Mouse (Mus musculus) neural tube, embryonic 14.5 days (tissue): ENCODE data around the gene Olfr791. TPM values are rescaled to one million over a fixed set of nuclear protein-coding genes. Genes with fewer than 3 reads are reported as not detected.

ENCODE experiments used
- ATAC-seq: fragments of 200-750 bp; cut with Nextera tagmentation; 2 replicates; pipeline ENCODE4 v1.8.0; 2017; ENCODE audit warnings: low read depth, mild to moderate bottlenecking, moderate TSS enrichment, moderate library complexity
- H3K27ac ChIP-seq: fragments of 300-500 bp; sonication (generic); 2 replicates; pipeline ENCODE4 v1.5.1; 2014; ENCODE audit warnings: low read depth, mild to moderate bottlenecking, control low read depth, low read length, moderate library complexity, mixed read lengths
- H3K27me3 ChIP-seq: fragments of 300-500 bp; sonication (generic); 2 replicates; pipeline ENCODE4 v1.6.1; 2014; ENCODE audit warnings: low read length; ENCODE audit not compliant: control insufficient read depth, insufficient read depth
- H3K36me3 ChIP-seq: fragments of 300-500 bp; sonication (generic); 2 replicates; pipeline ENCODE4 v1.6.1; 2014; ENCODE audit warnings: low read length, mixed read lengths; ENCODE audit not compliant: control insufficient read depth, insufficient read depth
- H3K4me1 ChIP-seq: fragments of 300-500 bp; sonication (generic); 2 replicates; pipeline ENCODE4 v1.6.1; 2014; ENCODE audit warnings: low read length; ENCODE audit not compliant: control insufficient read depth, insufficient read depth
- H3K4me2 ChIP-seq: fragments of 300-500 bp; sonication (generic); 2 replicates; pipeline ENCODE4 v1.6.1; 2014; ENCODE audit warnings: mild to moderate bottlenecking, low read depth, low read length, control low read depth
- H3K4me3 ChIP-seq: fragments of 300-500 bp; sonication (generic); 2 replicates; pipeline ENCODE4 v1.5.1; 2014; ENCODE audit warnings: low read depth, low read length, control low read depth, mixed read lengths
- H3K9ac ChIP-seq: fragments of 300-500 bp; sonication (generic); replicated peaks from 2 replicates; pipeline ENCODE4 v1.6.1; 2014; ENCODE audit warnings: low read depth, mild to moderate bottlenecking, control low read depth, low read length, mixed read lengths
- H3K9me3 ChIP-seq: fragments of 300-500 bp; sonication (generic); 2 replicates; pipeline ENCODE4 v1.6.1; 2016; ENCODE audit warnings: low read length; ENCODE audit not compliant: control insufficient read depth
- WGBS: fragments of 180-500 bp; shearing (Covaris S2); extraction: QIAGEN DNeasy Blood & Tissue Kit; methylation state at CpG from one replicate; pipeline ENCODE4 v1.1.7; 2014; 5-methylcytosine and 5-hydroxymethylcytosine counted together
- polyA plus RNA-seq: library from polyadenylated mRNA; unstranded; fragments of >200 nt; fragmentation: Nextera tagmentation; extraction: Ambion mirVana; gene quantifications from 2 replicates; pipeline ENCODE4 v1.2.1, GENCODE M21; 2014

Gene Olfr791
- polyA plus RNA-seq, 1 experiment from 2014 or later = not detected

DNA sequence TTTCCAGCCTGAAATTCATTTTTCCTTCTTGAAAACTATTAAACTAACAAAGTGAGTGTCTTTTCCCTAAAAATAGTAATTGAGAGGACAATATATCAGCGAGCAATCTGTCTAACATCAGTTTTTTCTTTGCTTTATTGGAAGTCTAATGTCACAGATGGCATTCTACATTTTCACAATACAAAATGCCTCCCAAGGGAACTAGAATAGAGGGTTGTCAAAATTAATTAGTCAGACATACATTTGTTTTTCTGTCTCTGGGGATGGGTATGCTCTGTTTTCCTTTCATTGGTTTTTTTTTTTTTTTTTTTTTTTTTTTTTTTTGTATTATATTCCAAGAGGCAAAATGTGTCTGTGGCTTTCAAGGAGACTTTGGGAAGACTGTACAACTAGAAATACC is 55.5 kb downstream of the Olfr791 start:
- WGBS = 53% methylated on average over 1 of the region's 1 CpGs
- no peak overlapping the region for H3K4me3 ChIP-seq
- no peak for ATAC-seq

More for the DNA sequence above, 55.5 kb downstream of the Olfr791 start:
- no peaks in the 10 kb centered on the region for H3K9me3 ChIP-seq
- no peaks in the 10 kb centered on the region for H3K4me1 ChIP-seq
- no peak overlapping the region for H3K27ac ChIP-seq
- no peak overlapping the region for H3K4me2 ChIP-seq
- no peaks in the 10 kb centered on the region for H3K36me3 ChIP-seq
- no peaks in the 10 kb centered on the region for H3K27me3 ChIP-seq
- H3K9ac ChIP-seq = no peak overlapping the region

Other genes starting within 250 kb of the Olfr791 start
- not detected in 2 replicates for gene Olfr780, start 203.7 kb upstream of the Olfr791 start, polyA plus RNA-seq
- not detected in 2 replicates for gene Olfr781, start 192.9 kb upstream of the Olfr791 start, polyA plus RNA-seq
- gene Olfr782, start 172.9 kb upstream of the Olfr791 start, polyA plus RNA-seq = not detected in 2 replicates
- gene Olfr784, start 137.7 kb upstream of the Olfr791 start, polyA plus RNA-seq = 0.11 and 0.22 TPM in 2 replicates
- not detected in 2 replicates for gene Olfr785, start 116.4 kb upstream of the Olfr791 start, polyA plus RNA-seq
- 0.15 TPM in 1 of 2 replicates, not detected in the other for gene Olfr786, start 94.5 kb upstream of the Olfr791 start, polyA plus RNA-seq
- gene Olfr787, start 59.9 kb upstream of the Olfr791 start, polyA plus RNA-seq = 0.12 TPM in 1 of 2 replicates, not detected in the other
- 0.07 TPM in 1 of 2 replicates, not detected in the other for gene Olfr788, start 50.8 kb upstream of the Olfr791 start, polyA plus RNA-seq
- not detected in 2 replicates for gene Olfr789, start 37.0 kb upstream of the Olfr791 start, polyA plus RNA-seq
- not detected in 2 replicates for gene Olfr790, start 23.3 kb upstream of the Olfr791 start, polyA plus RNA-seq
- not detected in 2 replicates for gene Olfr792, start 17.4 kb downstream of the Olfr791 start, polyA plus RNA-seq
- not detected in 2 replicates for gene Olfr794, start 45.9 kb downstream of the Olfr791 start, polyA plus RNA-seq
- gene Olfr796, start 90.8 kb downstream of the Olfr791 start, polyA plus RNA-seq = not detected in 2 replicates
- not detected in 2 replicates for gene Olfr798, start 106.1 kb downstream of the Olfr791 start, polyA plus RNA-seq
- not detected in 2 replicates for gene Olfr799, start 115.7 kb downstream of the Olfr791 start, polyA plus RNA-seq
- not detected in 2 replicates for gene Olfr800, start 135.9 kb downstream of the Olfr791 start, polyA plus RNA-seq
- gene Olfr801, start 152.1 kb downstream of the Olfr791 start, polyA plus RNA-seq = not detected in 2 replicates
- gene Olfr802, start 166.4 kb downstream of the Olfr791 start, polyA plus RNA-seq = 0.07 TPM in 1 of 2 replicates, not detected in the other
- gene Olfr803, start 172.5 kb downstream of the Olfr791 start, polyA plus RNA-seq = not detected in 2 replicates
- gene Olfr804, start 181.4 kb downstream of the Olfr791 start, polyA plus RNA-seq = not detected in 2 replicates
- not detected in 2 replicates for gene Olfr805, start 207.6 kb downstream of the Olfr791 start, polyA plus RNA-seq
- gene Olfr806, start 220.1 kb downstream of the Olfr791 start, polyA plus RNA-seq = not detected in 2 replicates
- gene Olfr807, start 236.0 kb downstream of the Olfr791 start, polyA plus RNA-seq = not detected in 2 replicates
- not detected in 2 replicates for gene Olfr808, start 243.7 kb downstream of the Olfr791 start, polyA plus RNA-seq